Mouse (Mus musculus): ENCODE results near the gene Nln. TPM values are rescaled to one million over a fixed set of nuclear protein-coding genes. Genes with fewer than 3 reads are reported as not detected.

Gene Nln
- total and polyA plus RNA-seq, 2 experiments: 9.8 to 33.9 TPM

GRCm38 (mm10) chr13:104108651-104109287 is 645 bp downstream of the Nln start:
- peak overlapping the region; percentile 74 for H3K9ac ChIP-seq (ENCODE audit: low read depth, low read length)
- H3K79me2 ChIP-seq (ENCODE audit: control insufficient read depth, insufficient read depth, low read length): peaks cover 1% of the 10 kb centered on the region; the same call in 1 of the 2 replicates
- peak; percentile 60 for DNase-seq (ENCODE audit: extremely low read depth, low read depth, low spot score)
- WGBS: 1% methylated on average over 24 of the region's 24 CpGs
- TF ChIP-seq CTCF (IDR thresholded peaks at IDR 0.05; ENCODE audit: low read depth, low read length) (no peak), POLR2A (IDR thresholded peaks at IDR 0.05; ENCODE audit: extremely low read depth, insufficient read depth, low read length) (no peak)
- H3K36me3 ChIP-seq (ENCODE audit: control insufficient read depth, insufficient read depth, low read length): no peaks in the 10 kb centered on the region
- peak overlapping the region; percentile 40 for H3K27ac ChIP-seq (replicated peaks; ENCODE audit: insufficient read depth, low read depth, low read length)
- H3K4me1 ChIP-seq (ENCODE audit: control insufficient read depth, insufficient read depth, low read length): peaks cover 4% of the 10 kb centered on the region
- H3K4me3 ChIP-seq (ENCODE audit: insufficient read depth, low read depth, low read length): peak overlapping the region; percentile 75
- H3K27me3 ChIP-seq (ENCODE audit: control insufficient read depth, insufficient read depth, low read length): no peaks in the 10 kb centered on the region

DNA sequence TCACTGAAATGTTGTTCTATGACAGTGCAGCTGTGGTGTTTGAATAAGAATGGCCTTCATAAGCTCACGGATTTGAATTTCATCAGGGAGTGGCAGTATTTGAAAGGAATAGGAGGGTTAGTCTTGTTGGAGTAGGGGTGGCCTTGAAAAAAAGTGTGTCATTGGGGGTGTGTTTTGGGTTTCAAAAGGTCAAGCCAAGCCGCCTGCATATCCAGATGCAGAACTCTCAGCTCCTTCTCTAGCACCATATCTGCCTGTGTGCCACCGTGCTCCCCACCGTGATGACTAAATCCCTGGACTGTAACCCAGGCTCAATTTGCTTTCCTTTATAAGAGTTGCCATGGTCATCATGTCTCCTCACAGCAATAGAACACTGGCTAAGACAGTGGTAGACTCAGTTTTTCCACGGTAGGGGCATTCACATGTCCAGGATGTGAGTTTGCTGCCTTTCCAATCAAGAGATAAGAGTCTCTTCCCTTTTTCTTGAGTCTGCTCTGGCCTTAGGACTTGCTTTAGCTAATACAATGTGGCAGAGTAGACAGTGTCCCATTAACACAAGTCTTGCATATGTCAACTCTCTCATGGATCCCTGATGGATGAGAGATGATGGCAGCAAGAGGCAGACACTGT is 7.7 kb downstream of the Nln start:
- Histone ChIP-seq H3K27me3 (ENCODE audit: control insufficient read depth, insufficient read depth, low read length) (no peaks in the 10 kb centered on the region), H3K79me2 (ENCODE audit: control insufficient read depth, insufficient read depth, low read length) (peaks cover 2% of the 10 kb centered on the region; the same call in 1 of the 2 replicates), H3K9ac (ENCODE audit: low read depth, low read length) (no peak overlapping the region), H3K36me3 (ENCODE audit: control insufficient read depth, insufficient read depth, low read length) (no peaks in the 10 kb centered on the region), H3K4me3 (ENCODE audit: insufficient read depth, low read depth, low read length) (no peak overlapping the region), H3K27ac (replicated peaks; ENCODE audit: insufficient read depth, low read depth, low read length) (no peak overlapping the region), H3K4me1 (ENCODE audit: control insufficient read depth, insufficient read depth, low read length) (peaks cover 2% of the 10 kb centered on the region; the same call in 1 of the 2 replicates)
- WGBS: 78% methylated on average over 5 of the region's 5 CpGs
- DNase-seq (ENCODE audit: extremely low read depth, low read depth, low spot score): no peak
- TF ChIP-seq POLR2A (IDR thresholded peaks at IDR 0.05; ENCODE audit: extremely low read depth, insufficient read depth, low read length): no peak
- TF ChIP-seq CTCF (IDR thresholded peaks at IDR 0.05; ENCODE audit: low read depth, low read length): no peak

DNA sequence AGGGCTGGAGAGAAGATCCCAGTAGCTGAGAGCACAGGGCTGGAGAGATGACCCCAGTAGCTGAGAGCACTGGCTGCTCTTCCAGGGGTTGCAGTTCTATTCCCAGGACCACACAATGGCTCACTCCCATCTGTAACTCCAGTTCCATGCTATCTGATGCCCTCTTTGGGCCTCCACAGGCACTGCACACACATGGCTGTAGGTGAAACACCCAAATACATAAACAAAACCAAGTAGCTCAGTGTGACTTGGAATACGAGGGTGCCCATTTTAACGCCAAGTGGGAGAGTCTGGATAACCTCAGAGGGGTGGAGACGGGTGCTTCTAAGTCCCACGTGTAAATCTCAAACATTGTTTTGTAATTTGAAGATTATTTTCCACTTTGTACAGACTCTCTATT is 9.0 kb downstream of the Nln start:
- DNase-seq (ENCODE audit: extremely low read depth, low read depth, low spot score): peak; percentile 22
- TF ChIP-seq CTCF (IDR thresholded peaks at IDR 0.05; ENCODE audit: low read depth, low read length) (no peak; the same call in 1 of the 2 replicates), POLR2A (IDR thresholded peaks at IDR 0.05; ENCODE audit: extremely low read depth, insufficient read depth, low read length) (no peak)
- no peaks in the 10 kb centered on the region for H3K27me3 ChIP-seq (ENCODE audit: control insufficient read depth, insufficient read depth, low read length)
- no peak overlapping the region for H3K27ac ChIP-seq (replicated peaks; ENCODE audit: insufficient read depth, low read depth, low read length)
- no peaks in the 10 kb centered on the region for H3K36me3 ChIP-seq (ENCODE audit: control insufficient read depth, insufficient read depth, low read length)
- no peak overlapping the region for H3K9ac ChIP-seq (ENCODE audit: low read depth, low read length)
- peaks cover 2% of the 10 kb centered on the region; the same call in 1 of the 2 replicates for H3K79me2 ChIP-seq (ENCODE audit: control insufficient read depth, insufficient read depth, low read length)
- H3K4me1 ChIP-seq (ENCODE audit: control insufficient read depth, insufficient read depth, low read length): peaks cover 2% of the 10 kb centered on the region; the same call in 1 of the 2 replicates
- H3K4me3 ChIP-seq (ENCODE audit: insufficient read depth, low read depth, low read length): no peak overlapping the region
- 68% methylated on average over 4 of the region's 4 CpGs for WGBS

GRCm38 (mm10) chr13:104097190-104097589 is 12.2 kb downstream of the Nln start:
- Histone ChIP-seq H3K36me3 (ENCODE audit: control insufficient read depth, insufficient read depth, low read length) (no peaks in the 10 kb centered on the region), H3K4me3 (ENCODE audit: insufficient read depth, low read depth, low read length) (no peak overlapping the region), H3K79me2 (ENCODE audit: control insufficient read depth, insufficient read depth, low read length) (no peaks in the 10 kb centered on the region; the same call in 1 of the 2 replicates), H3K27ac (replicated peaks; ENCODE audit: insufficient read depth, low read depth, low read length) (no peak overlapping the region), H3K9ac (ENCODE audit: low read depth, low read length) (no peak overlapping the region), H3K27me3 (ENCODE audit: control insufficient read depth, insufficient read depth, low read length) (no peaks in the 10 kb centered on the region), H3K4me1 (ENCODE audit: control insufficient read depth, insufficient read depth, low read length) (peaks cover 2% of the 10 kb centered on the region; the same call in 1 of the 2 replicates)
- no peak for TF ChIP-seq POLR2A (IDR thresholded peaks at IDR 0.05; ENCODE audit: extremely low read depth, insufficient read depth, low read length)
- TF ChIP-seq CTCF (IDR thresholded peaks at IDR 0.05; ENCODE audit: low read depth, low read length): no peak
- 98% methylated on average over 7 of the region's 7 CpGs for WGBS
- DNase-seq (ENCODE audit: extremely low read depth, low read depth, low spot score): no peak

DNA sequence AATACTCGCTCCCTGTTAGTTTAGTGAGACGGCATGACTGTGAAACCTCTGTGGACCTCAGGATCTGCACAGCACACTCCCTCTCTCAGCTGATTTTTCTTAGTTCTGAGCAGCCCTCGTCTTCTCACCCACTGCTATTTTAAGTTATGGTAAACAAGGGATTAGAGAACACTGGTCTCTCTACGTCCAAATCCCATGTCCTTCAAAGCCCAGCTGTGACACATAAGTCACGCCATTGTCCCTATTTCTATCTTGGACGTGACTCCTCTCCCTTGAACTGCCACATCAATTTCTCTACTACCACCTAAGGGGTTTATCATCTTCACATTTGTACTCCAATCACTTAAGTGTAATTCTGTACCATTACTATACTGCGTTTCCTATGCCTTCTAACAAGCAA is 13.5 kb downstream of the Nln start:
- 91% methylated on average over 7 of the region's 7 CpGs for WGBS
- H3K36me3 ChIP-seq (ENCODE audit: control insufficient read depth, insufficient read depth, low read length): no peaks in the 10 kb centered on the region
- no peaks in the 10 kb centered on the region for H3K27me3 ChIP-seq (ENCODE audit: control insufficient read depth, insufficient read depth, low read length)
- no peak overlapping the region for H3K4me3 ChIP-seq (ENCODE audit: insufficient read depth, low read depth, low read length)
- H3K79me2 ChIP-seq (ENCODE audit: control insufficient read depth, insufficient read depth, low read length): no peaks in the 10 kb centered on the region; the same call in 1 of the 2 replicates
- H3K9ac ChIP-seq (ENCODE audit: low read depth, low read length): no peak overlapping the region
- TF ChIP-seq CTCF (IDR thresholded peaks at IDR 0.05; ENCODE audit: low read depth, low read length): no peak
- TF ChIP-seq POLR2A (IDR thresholded peaks at IDR 0.05; ENCODE audit: extremely low read depth, insufficient read depth, low read length): no peak
- no peak for DNase-seq (ENCODE audit: extremely low read depth, low read depth, low spot score)
- peaks cover 2% of the 10 kb centered on the region; the same call in 1 of the 2 replicates for H3K4me1 ChIP-seq (ENCODE audit: control insufficient read depth, insufficient read depth, low read length)
- H3K27ac ChIP-seq (replicated peaks; ENCODE audit: insufficient read depth, low read depth, low read length): no peak overlapping the region

All from liver, adult 2 months (tissue).